Mouse (Mus musculus): ENCODE measurements around the gene Smoc2. TPM values are rescaled to one million over a fixed set of nuclear protein-coding genes. Genes with fewer than 3 reads are reported as not detected.

The Smoc2 gene
- polyA plus RNA-seq, 1 experiment: 24.6 TPM

- Histone ChIP-seq H3K4me3 (ENCODE audit: control insufficient read depth, low read depth, low read length) (no peak overlapping the region), H3K27ac (ENCODE audit: control insufficient read depth, insufficient read depth, low read depth, low read length) (no peak overlapping the region), H3K36me3 (ENCODE audit: control insufficient read depth, insufficient read depth, low read length) (no peaks in the 10 kb centered on the region), H3K4me1 (ENCODE audit: control insufficient read depth, insufficient read depth, low read length) (no peaks in the 10 kb centered on the region), H3K27me3 (ENCODE audit: control insufficient read depth, insufficient read depth, low read length) (no peaks in the 10 kb centered on the region)
- TF ChIP-seq POLR2A (IDR thresholded peaks at IDR 0.05; ENCODE audit: control insufficient read depth, low read depth, low read length) (no peak), CTCF (IDR thresholded peaks at IDR 0.05; ENCODE audit: control insufficient read depth, insufficient read depth, insufficient replicate concordance, low read depth, low read length) (no peak)
Observed at GRCm38 (mm10) chr17:14242634-14243033, 36.7 kb upstream of the Smoc2 start.

GRCm38 (mm10) chr17:14244195-14244965 is 34.9 kb upstream of the Smoc2 start:
- no peak overlapping the region for H3K4me3 ChIP-seq (ENCODE audit: control insufficient read depth, low read depth, low read length)
- no peaks in the 10 kb centered on the region for H3K4me1 ChIP-seq (ENCODE audit: control insufficient read depth, insufficient read depth, low read length)
- no peak for TF ChIP-seq POLR2A (IDR thresholded peaks at IDR 0.05; ENCODE audit: control insufficient read depth, low read depth, low read length)
- TF ChIP-seq CTCF (IDR thresholded peaks at IDR 0.05; ENCODE audit: control insufficient read depth, insufficient read depth, insufficient replicate concordance, low read depth, low read length): no peak
- no peaks in the 10 kb centered on the region for H3K36me3 ChIP-seq (ENCODE audit: control insufficient read depth, insufficient read depth, low read length)
- H3K27me3 ChIP-seq (ENCODE audit: control insufficient read depth, insufficient read depth, low read length): no peaks in the 10 kb centered on the region
- no peak overlapping the region for H3K27ac ChIP-seq (ENCODE audit: control insufficient read depth, insufficient read depth, low read depth, low read length)

- Histone ChIP-seq H3K4me1 (ENCODE audit: control insufficient read depth, insufficient read depth, low read length) (no peaks in the 10 kb centered on the region), H3K27ac (ENCODE audit: control insufficient read depth, insufficient read depth, low read depth, low read length) (no peak overlapping the region), H3K4me3 (ENCODE audit: control insufficient read depth, low read depth, low read length) (no peak overlapping the region), H3K36me3 (ENCODE audit: control insufficient read depth, insufficient read depth, low read length) (no peaks in the 10 kb centered on the region), H3K27me3 (ENCODE audit: control insufficient read depth, insufficient read depth, low read length) (no peaks in the 10 kb centered on the region)
- TF ChIP-seq CTCF (IDR thresholded peaks at IDR 0.05; ENCODE audit: control insufficient read depth, insufficient read depth, insufficient replicate concordance, low read depth, low read length) (no peak), POLR2A (IDR thresholded peaks at IDR 0.05; ENCODE audit: control insufficient read depth, low read depth, low read length) (no peak)
Observed at GRCm38 (mm10) chr17:14246266-14246665, 33.0 kb upstream of the Smoc2 start.

- no peak overlapping the region for H3K27ac ChIP-seq (ENCODE audit: control insufficient read depth, insufficient read depth, low read depth, low read length)
- H3K4me1 ChIP-seq (ENCODE audit: control insufficient read depth, insufficient read depth, low read length): no peaks in the 10 kb centered on the region
- TF ChIP-seq POLR2A (IDR thresholded peaks at IDR 0.05; ENCODE audit: control insufficient read depth, low read depth, low read length) (no peak), CTCF (IDR thresholded peaks at IDR 0.05; ENCODE audit: control insufficient read depth, insufficient read depth, insufficient replicate concordance, low read depth, low read length) (no peak)
- H3K4me3 ChIP-seq (ENCODE audit: control insufficient read depth, low read depth, low read length): no peak overlapping the region
- H3K36me3 ChIP-seq (ENCODE audit: control insufficient read depth, insufficient read depth, low read length): no peaks in the 10 kb centered on the region
- H3K27me3 ChIP-seq (ENCODE audit: control insufficient read depth, insufficient read depth, low read length): no peaks in the 10 kb centered on the region
Observed at GRCm38 (mm10) chr17:14247931-14248330, 31.4 kb upstream of the Smoc2 start.

- H3K27me3 ChIP-seq (ENCODE audit: control insufficient read depth, insufficient read depth, low read length): no peaks in the 10 kb centered on the region
- no peak overlapping the region for H3K4me3 ChIP-seq (ENCODE audit: control insufficient read depth, low read depth, low read length)
- no peak overlapping the region for H3K27ac ChIP-seq (ENCODE audit: control insufficient read depth, insufficient read depth, low read depth, low read length)
- no peak for TF ChIP-seq CTCF (IDR thresholded peaks at IDR 0.05; ENCODE audit: control insufficient read depth, insufficient read depth, insufficient replicate concordance, low read depth, low read length)
- TF ChIP-seq POLR2A (IDR thresholded peaks at IDR 0.05; ENCODE audit: control insufficient read depth, low read depth, low read length): no peak
- no peaks in the 10 kb centered on the region; the same call in 1 of the 2 replicates for H3K4me1 ChIP-seq (ENCODE audit: control insufficient read depth, insufficient read depth, low read length)
- H3K36me3 ChIP-seq (ENCODE audit: control insufficient read depth, insufficient read depth, low read length): no peaks in the 10 kb centered on the region
Observed at GRCm38 (mm10) chr17:14249595-14249994, 29.7 kb upstream of the Smoc2 start.

GRCm38 (mm10) chr17:14250401-14250800 is 28.9 kb upstream of the Smoc2 start:
- H3K27ac ChIP-seq (ENCODE audit: control insufficient read depth, insufficient read depth, low read depth, low read length): no peak overlapping the region
- TF ChIP-seq CTCF (IDR thresholded peaks at IDR 0.05; ENCODE audit: control insufficient read depth, insufficient read depth, insufficient replicate concordance, low read depth, low read length): no peak
- no peak for TF ChIP-seq POLR2A (IDR thresholded peaks at IDR 0.05; ENCODE audit: control insufficient read depth, low read depth, low read length)
- H3K4me3 ChIP-seq (ENCODE audit: control insufficient read depth, low read depth, low read length): no peak overlapping the region
- H3K27me3 ChIP-seq (ENCODE audit: control insufficient read depth, insufficient read depth, low read length): no peaks in the 10 kb centered on the region
- no peaks in the 10 kb centered on the region for H3K36me3 ChIP-seq (ENCODE audit: control insufficient read depth, insufficient read depth, low read length)
- H3K4me1 ChIP-seq (ENCODE audit: control insufficient read depth, insufficient read depth, low read length): no peaks in the 10 kb centered on the region; the same call in 1 of the 2 replicates

- Histone ChIP-seq H3K36me3 (ENCODE audit: control insufficient read depth, insufficient read depth, low read length) (no peaks in the 10 kb centered on the region), H3K4me1 (ENCODE audit: control insufficient read depth, insufficient read depth, low read length) (no peaks in the 10 kb centered on the region; the same call in 1 of the 2 replicates), H3K27me3 (ENCODE audit: control insufficient read depth, insufficient read depth, low read length) (no peaks in the 10 kb centered on the region), H3K4me3 (ENCODE audit: control insufficient read depth, low read depth, low read length) (no peak overlapping the region), H3K27ac (ENCODE audit: control insufficient read depth, insufficient read depth, low read depth, low read length) (no peak overlapping the region)
- TF ChIP-seq POLR2A (IDR thresholded peaks at IDR 0.05; ENCODE audit: control insufficient read depth, low read depth, low read length) (no peak), CTCF (IDR thresholded peaks at IDR 0.05; ENCODE audit: control insufficient read depth, insufficient read depth, insufficient replicate concordance, low read depth, low read length) (no peak)
Observed at GRCm38 (mm10) chr17:14252456-14252855, 26.9 kb upstream of the Smoc2 start.

All from testis, adult 2 months (tissue).